Mouse (Mus musculus) right cerebral cortex, postnatal 4 days (tissue): Measurements from ENCODE around the gene E130208F15Rik.
A peak's percentile ranks its signal among the peaks of the same experiment; 100 is the strongest.

Experiments
- DNase-seq: peaks from one replicate; pipeline ENCODE4 v3.0.0-alpha.2; 2022

Gene E130208F15Rik

DNA sequence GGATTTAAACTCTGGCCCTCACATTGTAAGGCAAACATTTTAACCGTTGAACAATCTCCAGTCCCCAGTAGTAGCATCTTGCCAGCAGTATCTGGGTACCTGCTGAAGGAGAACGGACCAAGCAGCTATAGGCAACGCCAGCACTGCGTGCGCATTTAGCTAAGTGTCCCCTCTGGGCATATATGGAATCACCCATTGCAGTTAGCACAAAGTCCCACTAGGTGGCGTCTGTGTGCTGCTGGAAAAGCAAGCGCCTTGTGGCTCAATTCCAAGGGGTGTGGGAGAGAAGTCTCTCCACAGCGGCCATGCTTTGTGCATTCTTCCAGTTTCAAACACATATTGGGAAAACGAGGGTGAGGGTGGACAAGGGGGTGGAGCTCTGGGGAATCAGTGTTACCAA is 14.8 kb downstream of the E130208F15Rik start:
- DNase-seq: peak; percentile 97

DNA sequence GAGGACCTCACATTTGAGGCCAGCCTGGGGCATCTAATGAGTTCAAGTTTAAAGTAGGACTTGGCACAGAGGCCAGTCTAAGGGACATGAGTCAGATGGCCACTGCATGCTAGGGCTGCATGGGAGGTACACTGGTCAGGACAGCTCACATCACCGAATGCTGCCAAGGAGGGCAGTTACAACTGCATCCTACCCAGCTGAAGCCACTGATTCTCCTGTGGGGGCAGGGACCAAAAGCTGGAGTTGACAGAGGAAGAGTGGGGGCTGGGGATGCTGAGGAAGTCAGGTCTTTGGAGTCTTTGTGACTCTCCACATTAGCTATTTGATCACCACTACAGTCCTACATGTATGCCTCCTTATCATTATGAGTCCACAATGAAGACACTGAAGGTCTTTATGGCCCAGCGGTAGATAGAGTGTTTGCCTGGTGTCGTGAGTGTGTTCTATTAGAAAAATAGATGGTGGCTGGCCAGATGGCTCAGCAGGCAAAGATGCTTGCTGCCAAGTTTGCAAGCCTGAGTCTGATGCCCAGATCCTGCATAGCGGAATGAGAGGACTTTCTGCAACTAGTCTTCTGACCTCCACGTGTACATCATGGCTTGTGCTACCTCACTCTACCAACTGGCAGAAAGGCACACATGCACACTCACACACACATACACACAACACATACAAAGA is 18.0 kb downstream of the E130208F15Rik start:
- no peak for DNase-seq

DNA sequence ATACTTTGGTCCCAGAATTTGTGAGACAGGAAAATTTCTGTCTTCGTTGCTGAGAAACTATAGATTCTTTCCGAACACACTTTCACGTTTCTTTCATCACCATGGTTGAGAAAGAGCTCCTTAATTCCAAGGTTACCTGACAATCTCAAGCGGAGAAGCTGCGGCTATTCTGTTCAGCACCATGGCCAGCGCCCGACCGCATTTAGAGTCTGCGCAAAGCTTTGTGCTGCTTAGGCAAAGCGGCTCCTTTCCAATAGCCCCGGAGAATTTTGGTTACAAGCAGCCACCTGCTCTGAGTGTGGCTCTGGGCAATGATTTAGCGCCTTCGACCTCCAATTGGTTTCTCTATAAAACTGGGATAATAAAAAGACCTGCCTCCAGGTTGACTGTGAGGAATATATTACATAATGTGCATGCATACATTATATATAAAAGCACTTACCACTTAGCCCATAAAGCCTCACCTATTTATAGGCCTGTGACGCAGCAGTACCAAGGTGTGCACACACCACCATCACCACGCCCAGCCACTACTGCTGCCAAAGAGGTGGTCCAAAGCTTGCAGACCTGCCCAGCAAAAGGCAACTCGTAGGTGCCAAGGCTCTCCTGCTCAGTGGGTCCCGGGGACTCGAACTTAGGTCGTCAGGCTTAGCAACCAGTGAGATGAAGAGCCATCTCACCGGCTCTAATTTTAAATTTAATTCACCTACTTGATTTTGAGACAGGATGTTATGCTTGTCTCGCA is 25.3 kb downstream of the E130208F15Rik start:
- peak; percentile 52 for DNase-seq

DNA sequence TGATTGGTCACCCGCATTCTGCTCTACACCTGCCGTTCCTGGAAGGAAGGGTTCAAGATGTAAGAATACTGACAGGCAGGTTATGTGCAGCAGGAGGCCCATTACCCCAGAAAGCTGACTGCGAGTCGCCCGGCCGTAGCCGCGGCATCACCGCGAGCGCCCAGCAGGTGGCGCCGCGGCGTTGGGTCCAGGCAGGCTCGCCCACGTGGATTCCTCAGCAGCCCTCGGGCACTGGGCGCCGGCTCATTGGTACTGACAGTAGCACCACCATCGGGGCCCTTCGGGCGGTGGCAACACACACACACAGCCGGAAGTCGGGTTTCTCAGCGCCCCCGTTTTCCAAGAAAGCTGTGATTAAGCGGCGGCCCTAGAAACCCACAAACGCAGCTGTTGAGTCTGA is 26.3 kb downstream of the E130208F15Rik start:
- DNase-seq: peak; percentile 79

DNA sequence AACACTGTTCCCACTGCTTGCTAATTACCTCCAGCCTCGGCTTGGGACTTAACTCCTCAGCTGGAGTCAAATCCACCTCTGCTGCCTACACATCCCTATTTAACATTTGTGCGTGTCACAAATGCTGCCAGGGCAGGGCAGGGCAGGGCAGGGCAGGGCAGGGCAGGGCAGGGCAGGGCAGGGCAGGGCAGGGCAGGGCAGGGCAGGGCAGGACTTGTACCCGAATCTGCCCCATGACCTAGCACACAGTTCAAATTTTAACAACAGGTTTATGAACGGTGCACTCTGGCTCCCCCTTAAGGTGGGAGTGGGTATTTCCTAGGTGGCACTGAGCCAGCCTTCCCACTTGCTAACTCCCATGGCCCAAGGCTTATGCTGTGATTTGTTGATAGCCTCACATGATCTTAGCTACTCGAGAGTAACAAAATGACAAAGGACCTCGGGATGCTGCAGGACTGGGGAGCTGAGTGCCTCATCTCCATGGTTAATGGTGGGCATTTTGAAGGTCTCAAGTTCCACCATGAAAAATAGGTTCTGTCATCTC is 31.8 kb downstream of the E130208F15Rik start:
- DNase-seq: peak; percentile 65

DNA sequence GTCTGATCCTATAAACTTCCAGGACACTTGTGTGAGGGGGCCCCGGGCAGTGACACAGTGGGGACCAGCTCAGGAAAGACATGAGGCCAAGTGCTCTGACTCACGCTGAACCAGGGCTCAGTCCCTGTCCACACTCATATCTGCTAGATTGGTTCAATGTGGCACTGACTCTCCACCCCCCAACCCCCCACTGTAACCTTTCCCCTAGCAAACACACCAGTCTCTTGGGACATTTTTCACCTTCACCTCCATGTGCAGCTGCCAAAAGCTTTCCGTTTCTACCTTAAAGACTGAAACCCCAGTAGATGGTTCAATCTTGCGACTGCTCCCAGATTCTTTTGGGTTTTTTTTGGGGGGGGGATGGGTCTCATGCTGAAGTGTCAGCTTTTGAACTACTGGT is 32.5 kb downstream of the E130208F15Rik start:
- DNase-seq: no peak

DNA sequence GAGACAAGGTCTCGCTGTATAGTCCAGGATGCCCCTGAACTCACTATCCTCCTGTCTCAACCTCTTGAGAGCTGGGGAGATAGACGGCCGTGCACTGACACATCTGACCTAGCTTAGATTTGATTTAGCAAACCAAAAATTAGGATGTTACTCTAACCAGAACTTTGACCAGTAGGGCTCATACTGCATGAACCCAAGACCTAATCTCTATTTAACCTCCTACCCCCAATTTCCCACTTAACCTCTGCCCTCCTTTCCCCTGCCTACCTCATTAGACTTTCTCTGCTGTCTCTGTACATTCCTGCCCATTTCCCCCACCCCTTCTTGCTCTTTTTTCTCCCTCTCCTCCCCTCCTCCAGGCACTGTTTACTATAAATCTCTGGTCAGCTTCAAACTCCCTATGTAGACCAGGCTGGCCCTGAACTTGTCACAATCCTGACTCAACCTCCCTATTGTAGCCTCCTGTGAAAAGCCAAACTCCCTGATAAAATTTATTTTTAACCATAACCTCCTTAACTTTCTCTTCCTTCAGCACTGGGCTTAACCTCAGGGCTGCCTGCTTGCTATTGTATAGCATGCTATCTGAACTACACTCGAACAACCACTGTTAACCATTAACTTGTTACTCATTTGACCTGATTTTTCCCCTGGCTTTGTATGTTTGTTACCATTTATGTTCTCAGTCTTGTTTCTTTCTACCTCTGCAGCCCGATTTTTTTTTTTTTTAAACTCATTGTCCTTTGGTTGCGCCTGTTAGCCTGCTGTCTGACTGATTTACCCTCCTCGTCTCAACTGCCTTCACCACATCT is 37.0 kb downstream of the E130208F15Rik start:
- no peak for DNase-seq

DNA sequence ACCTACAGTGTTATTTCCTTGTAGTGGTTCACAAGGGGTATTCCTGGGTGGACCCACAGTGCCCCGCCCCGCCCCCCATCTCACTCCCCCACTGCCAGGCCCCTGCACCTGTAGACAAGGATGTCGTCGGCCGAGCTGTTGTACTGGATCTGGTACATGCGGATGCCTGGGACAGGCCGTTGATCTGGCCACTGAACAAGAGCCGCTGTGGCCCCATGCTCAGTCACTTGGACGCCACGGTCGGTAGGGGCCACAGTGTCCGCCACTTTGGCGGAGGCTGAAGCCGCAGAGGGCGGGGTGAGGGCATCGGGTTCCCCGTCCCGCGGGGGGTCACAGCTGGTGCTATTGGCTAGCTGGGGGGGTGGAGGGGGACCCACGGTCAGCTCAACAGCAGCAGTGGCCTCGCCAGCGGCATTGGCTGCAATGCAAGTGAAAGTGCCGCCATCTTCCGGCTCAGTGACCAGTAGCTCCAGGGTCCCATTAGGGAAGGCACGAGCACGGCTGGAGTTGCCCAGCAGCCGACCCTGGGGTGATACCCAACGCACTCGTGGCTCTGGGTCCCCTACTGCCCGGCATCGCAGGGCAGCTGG is 37.8 kb downstream of the E130208F15Rik start:
- DNase-seq: no peak

DNA sequence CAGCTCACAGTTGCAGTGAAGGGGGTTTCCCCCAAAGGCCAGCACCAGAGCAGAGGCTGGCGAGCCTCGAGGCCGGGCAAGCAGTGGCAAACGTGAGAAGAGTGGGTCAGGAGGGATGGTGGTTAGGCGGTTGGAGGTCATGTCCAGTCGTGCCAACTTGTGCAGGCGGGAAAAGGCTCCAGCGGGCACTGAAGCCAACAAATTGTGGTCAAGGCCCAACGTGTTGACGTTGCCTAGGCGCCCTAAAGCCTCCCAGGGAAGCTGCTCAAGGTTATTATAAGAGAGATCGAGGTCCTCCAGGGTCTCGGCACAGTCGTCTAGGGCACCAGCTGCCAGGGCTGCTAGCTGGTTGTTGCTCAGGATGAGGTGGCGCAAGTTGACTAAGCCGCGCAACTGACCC is 38.5 kb downstream of the E130208F15Rik start:
- DNase-seq: no peak

DNA sequence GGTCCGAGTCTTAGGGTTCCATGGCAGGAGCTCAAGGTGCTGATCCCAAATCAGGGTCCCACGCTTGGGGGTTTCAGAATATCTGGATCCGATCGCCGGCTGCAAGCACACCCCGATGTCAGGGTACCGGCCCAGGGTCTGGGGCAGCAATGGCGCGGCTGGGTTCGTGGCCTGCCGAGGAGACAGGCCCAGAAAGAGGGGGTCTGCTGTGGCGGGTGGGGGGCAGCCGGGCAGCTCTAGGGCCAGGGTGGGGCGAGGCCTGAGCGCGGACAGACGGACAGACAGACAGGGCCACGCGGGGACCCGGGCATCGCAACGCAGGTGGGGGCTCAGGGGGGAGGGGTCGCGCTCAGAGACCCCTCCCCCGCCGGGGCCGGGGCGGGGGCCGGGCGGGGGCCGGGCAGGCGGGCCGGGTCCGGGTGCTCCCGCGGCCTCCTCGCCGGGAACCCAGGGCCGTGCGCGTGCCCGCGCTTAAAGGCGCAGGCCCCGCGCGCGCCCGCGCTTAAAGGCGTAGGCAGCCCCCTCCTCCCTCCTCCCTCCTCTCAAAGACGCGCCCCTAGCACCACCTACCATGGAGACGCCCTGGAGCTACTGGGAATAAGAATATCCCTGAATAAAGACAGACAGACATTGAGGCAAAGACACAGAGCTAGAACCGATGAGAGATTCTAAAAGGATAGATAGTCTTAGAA is 41.3 kb downstream of the E130208F15Rik start, which contains the start of gene Lrfn3:
Lrfn3 (minus strand) TSS at position 121 of the 692 bp plus-strand sequence.
- peak; percentile 84 for DNase-seq

DNA sequence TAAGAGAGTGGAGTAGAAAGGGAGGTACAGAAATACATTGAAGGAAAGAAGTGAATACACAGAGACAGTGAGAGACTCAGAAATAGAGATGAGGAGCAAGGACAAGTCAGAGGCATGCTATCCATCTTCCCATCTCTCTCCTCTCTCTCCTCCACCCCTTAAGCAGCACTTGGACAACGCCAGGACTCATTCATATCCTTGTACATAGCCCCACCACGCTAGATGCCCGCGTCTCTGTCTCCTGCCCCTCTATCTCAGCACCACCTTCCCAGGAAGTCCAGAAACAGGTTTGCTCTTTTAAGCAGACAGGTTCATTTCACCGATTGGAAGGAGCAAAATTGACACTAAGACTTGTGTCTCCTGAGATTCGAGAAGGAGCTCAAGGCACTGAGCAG is 41.8 kb downstream of the E130208F15Rik start:
- DNase-seq: no peak

DNA sequence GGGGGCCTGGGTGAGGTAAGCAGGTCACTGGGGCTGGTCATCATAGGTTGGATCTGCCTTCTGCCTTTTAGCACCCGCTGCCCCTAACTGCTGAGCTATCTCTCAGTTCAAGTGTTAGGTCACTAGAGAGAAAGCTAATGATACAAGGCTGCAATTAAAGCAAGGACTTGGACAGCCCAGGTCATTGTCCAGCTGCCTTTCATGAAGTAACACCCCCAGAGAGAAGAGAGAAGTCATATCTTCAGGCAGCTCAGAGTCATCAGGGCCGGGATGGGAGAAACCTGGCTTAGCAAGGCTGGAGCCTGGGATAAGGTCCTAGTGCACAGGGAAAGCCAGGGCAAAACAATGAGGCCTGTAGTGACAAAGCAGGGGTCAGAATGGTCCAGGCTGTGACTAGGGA is 45.9 kb downstream of the E130208F15Rik start:
- no peak for DNase-seq
